Mouse (Mus musculus) cortical plate, adult 2 months (tissue): Measurements from ENCODE around the gene Atg101. TPM values are rescaled to one million over a fixed set of nuclear protein-coding genes. Genes with fewer than 3 reads are reported as not detected.

Experiments used
- H3K27ac ChIP-seq: fragments of 200-500 bp; 2 replicates; pipeline ENCODE4 v1.5.1; 2012; ENCODE audit warnings: low read length, control low read depth, inconsistent platforms; ENCODE audit not compliant: insufficient read depth
- H3K4me1 ChIP-seq: fragments of 200-500 bp; 2 replicates; pipeline ENCODE4 v1.6.1; 2011; ENCODE audit warnings: low read length; ENCODE audit not compliant: control insufficient read depth, insufficient read depth
- H3K4me3 ChIP-seq: fragments of 200-500 bp; 2 replicates; pipeline ENCODE4 v1.5.1; 2011; ENCODE audit warnings: mild to moderate bottlenecking, low read length, control low read depth; ENCODE audit not compliant: insufficient read depth
- CTCF ChIP-seq: fragments of 200-500 bp; IDR thresholded peaks from 2 replicates; pipeline ENCODE4 v1.5.1; 2011; ENCODE audit warnings: mild to moderate bottlenecking, control low read depth, low read length; ENCODE audit not compliant: insufficient read depth; ENCODE audit errors: extremely low read depth
- POLR2A ChIP-seq: fragments of 200-500 bp; IDR thresholded peaks from 2 replicates; pipeline ENCODE4 v1.6.1; 2011; ENCODE audit warnings: mild to moderate bottlenecking, low read length, control low read depth; ENCODE audit not compliant: insufficient read depth; ENCODE audit errors: extremely low read depth
- polyA plus RNA-seq: library from polyadenylated mRNA; depleted of rRNA; stranded (reverse); fragments of >200 nt; gene quantifications from 2 replicates; pipeline ENCODE4 v1.2.3, GENCODE M21; 2012; rRNA removed

Gene Atg101
- polyA plus RNA-seq, 1 experiment = 55.3 TPM

DNA sequence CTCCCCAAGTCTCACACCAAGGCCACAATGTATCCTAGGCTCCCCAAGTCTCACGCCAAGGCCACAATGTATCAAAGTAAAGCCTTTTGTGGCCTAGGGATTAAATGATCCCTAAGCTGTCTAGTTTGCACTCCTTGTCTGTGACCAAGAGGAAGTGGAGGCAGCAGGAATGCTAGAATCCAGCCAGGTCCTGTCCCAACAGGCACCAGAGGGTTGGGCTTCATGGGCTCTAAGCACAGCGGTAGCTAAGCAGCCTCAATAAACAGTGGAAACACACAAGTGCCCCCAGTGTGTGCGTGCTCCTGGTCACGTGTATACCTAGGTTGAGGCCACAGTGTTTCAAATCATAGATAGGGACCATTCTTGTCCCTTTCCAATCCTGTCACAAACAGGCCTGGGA, 54.3 kb downstream of the Atg101 start:
- TF ChIP-seq CTCF (no peak), POLR2A (no peak)
- H3K27ac ChIP-seq = no peak overlapping the region
- H3K4me3 ChIP-seq = no peak overlapping the region
- peaks cover 8% of the 10 kb centered on the region for H3K4me1 ChIP-seq

DNA sequence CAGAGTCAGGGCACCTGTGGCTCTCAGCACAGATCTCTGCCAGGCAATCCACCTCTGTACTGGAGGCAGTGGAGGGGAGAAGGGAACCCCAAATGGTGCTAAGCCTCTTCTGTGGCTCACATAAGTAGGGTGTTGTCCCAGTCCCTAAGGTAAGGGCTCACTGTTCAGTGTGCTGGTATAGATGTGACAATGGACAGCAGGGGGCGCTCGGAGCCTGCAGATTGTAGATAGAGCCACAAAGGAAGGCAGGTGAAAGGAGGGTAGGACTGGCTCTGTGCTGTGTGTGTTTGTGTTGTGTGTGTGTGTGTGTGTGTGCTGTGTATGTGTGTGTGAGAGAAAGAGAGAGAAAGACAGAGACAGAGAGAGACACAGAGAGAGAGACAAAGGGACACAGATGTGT, 55.5 kb downstream of the Atg101 start:
- peak; percentile 96 for TF ChIP-seq CTCF
- TF ChIP-seq POLR2A = no peak
- Histone ChIP-seq H3K4me1 (peaks cover 8% of the 10 kb centered on the region), H3K4me3 (no peak overlapping the region), H3K27ac (no peak overlapping the region)

Other genes starting within 250 kb of the Atg101 start
- gene Gm47841, start 236.9 kb upstream of the Atg101 start, polyA plus RNA-seq = not detected in 2 replicates
- gene Fignl2, start 205.7 kb upstream of the Atg101 start, polyA plus RNA-seq = 0.77 and 0.87 TPM in 2 replicates
- gene Ankrd33, start 168.5 kb upstream of the Atg101 start, polyA plus RNA-seq = not detected in 2 replicates
- 20.9 and 24.7 TPM in 2 replicates for gene Acvrl1, start 155.8 kb upstream of the Atg101 start, polyA plus RNA-seq
- 70.5 and 73.9 TPM in 2 replicates for gene Acvr1b, start 110.2 kb upstream of the Atg101 start, polyA plus RNA-seq
- 39.7 and 41.0 TPM in 2 replicates for gene Grasp, start 60.1 kb upstream of the Atg101 start, polyA plus RNA-seq
- 76.6 and 103 TPM in 2 replicates for gene Nr4a1, start 30.0 kb upstream of the Atg101 start, polyA plus RNA-seq
- gene 6030408B16Rik, start 8.9 kb downstream of the Atg101 start, polyA plus RNA-seq = 0.13 and 0.23 TPM in 2 replicates
- gene Krt80, start 85.9 kb downstream of the Atg101 start, polyA plus RNA-seq = 5.7 and 6.2 TPM in 2 replicates
- gene Krt7, start 126.8 kb downstream of the Atg101 start, polyA plus RNA-seq = 0.33 and 0.36 TPM in 2 replicates
- 0.09 TPM in 1 of 2 replicates, not detected in the other for gene Krt87, start 154.5 kb downstream of the Atg101 start, polyA plus RNA-seq
- 0.13 TPM in 1 of 2 replicates, not detected in the other for gene Krt88, start 163.5 kb downstream of the Atg101 start, polyA plus RNA-seq
- gene Krt81, start 179.5 kb downstream of the Atg101 start, polyA plus RNA-seq = not detected in 2 replicates
- gene Krt86, start 189.2 kb downstream of the Atg101 start, polyA plus RNA-seq = not detected in 2 replicates
- not detected in 2 replicates for gene Krt83, start 207.2 kb downstream of the Atg101 start, polyA plus RNA-seq
- gene Gm49425, start 233.0 kb downstream of the Atg101 start, polyA plus RNA-seq = not detected in 2 replicates
- gene Krt84, start 248.5 kb downstream of the Atg101 start, polyA plus RNA-seq = not detected in 2 replicates